In genomic region chr3:107466577-107466976, GRCm38 (mm10) we compare ENCODE assay signal across 9 mouse cellular contexts. TPM values are rescaled to one million over a fixed set of nuclear protein-coding genes. Genes with fewer than 3 reads are reported as not detected.
DNase-seq lines count a peak whose midpoint lies in the region; ATAC-seq and TF ChIP-seq lines count a peak whose summit lies in the region.
"Had no signal": no experiment of that assay in that cellular context is flagged by ENCODE, and none has a peak within 500 bp of the region (broad histone marks: within the 10 kb centered on the region; RNA-seq: fewer than 3 reads in every experiment).

No protein-coding gene starts in this region.

- H3K9me3 ChIP-seq in forebrain, embryonic 14.5 days (replicated peaks; ENCODE audit: control insufficient read depth, low read length), result no peaks in the 10 kb centered on the region
- no peaks in the 10 kb centered on the region for H3K9me3 ChIP-seq in liver, postnatal 0 days (ENCODE audit: low read length)

- no peak overlapping the region for H3K27ac ChIP-seq in testis, adult 2 months (ENCODE audit: control insufficient read depth, insufficient read depth, low read depth, low read length)
- no peak overlapping the region for H3K27ac ChIP-seq in forebrain, embryonic 14.5 days (ENCODE audit: low read depth, low read length)
- no peak overlapping the region for H3K27ac ChIP-seq in liver, postnatal 0 days (ENCODE audit: low read depth)

- no peak overlapping the region for H3K4me3 ChIP-seq in testis, adult 2 months (ENCODE audit: control insufficient read depth, low read depth, low read length)
- no peak overlapping the region for H3K4me3 ChIP-seq in forebrain, embryonic 14.5 days (ENCODE audit: low read depth, low read length)
- no peak overlapping the region for H3K4me3 ChIP-seq in liver, postnatal 0 days (ENCODE audit: low read depth, low read length)
- H3K4me3 ChIP-seq: myocyte had no signal

- TF ChIP-seq POLR2A in testis, adult 2 months (IDR thresholded peaks at IDR 0.05; ENCODE audit: control insufficient read depth, low read depth, low read length), result no peak

- no peaks in the 10 kb centered on the region for H3K27me3 ChIP-seq in testis, adult 2 months (ENCODE audit: control insufficient read depth, insufficient read depth, low read length)
- peaks cover 5% of the 10 kb centered on the region for H3K27me3 ChIP-seq in forebrain, embryonic 14.5 days (replicated peaks; ENCODE audit: control insufficient read depth, insufficient read depth, low read length)
- H3K27me3 ChIP-seq in liver, postnatal 0 days (ENCODE audit: insufficient read depth, low read length), result peaks cover 20% of the 10 kb centered on the region

- WGBS in forebrain, embryonic 14.5 days, result 8% methylated on average over 6 of the region's 6 CpGs
- 5% methylated on average over 6 of the region's 6 CpGs for WGBS in liver, postnatal 0 days (ENCODE audit: insufficient replicate concordance)

- no peaks in the 10 kb centered on the region for H3K4me1 ChIP-seq in testis, adult 2 months (ENCODE audit: control insufficient read depth, insufficient read depth, low read length)
- H3K4me1 ChIP-seq in forebrain, embryonic 14.5 days (ENCODE audit: control insufficient read depth, insufficient read depth, low read length), result no peaks in the 10 kb centered on the region
- no peaks in the 10 kb centered on the region for H3K4me1 ChIP-seq in liver, postnatal 0 days (ENCODE audit: insufficient read depth)

- no peak overlapping the region for H3K9ac ChIP-seq in forebrain, embryonic 14.5 days (ENCODE audit: low read length)
- H3K9ac ChIP-seq in liver, postnatal 0 days (replicated peaks), result no peak overlapping the region

- no peak for DNase-seq in testis, postnatal 14 days (ENCODE audit: low spot score)
- DNase-seq in c-Kit-positive CD71-positive TER-119-positive erythroid progenitor cells, embryonic 14.5 days (ENCODE audit: low spot score), result peak; percentile 13
- peak; percentile 84 for DNase-seq in forebrain, embryonic 14.5 days (ENCODE audit: low spot score)
- DNase-seq in induced T-regulatory cell, adult 2 months (ENCODE audit: low read depth), result peak; percentile 77
- DNase-seq in liver, postnatal 0 days, result peak; percentile 66
- peak; percentile 69 for DNase-seq in ovary, postnatal 36 days (ENCODE audit: low spot score)
- DNase-seq in urinary bladder, postnatal 25 days (ENCODE audit: low spot score), result peak; percentile 65

- no peaks in the 10 kb centered on the region for H3K36me3 ChIP-seq in testis, adult 2 months (ENCODE audit: control insufficient read depth, insufficient read depth, low read length)
- no peaks in the 10 kb centered on the region for H3K36me3 ChIP-seq in forebrain, embryonic 14.5 days (ENCODE audit: control insufficient read depth, insufficient read depth, low read length)
- H3K36me3 ChIP-seq in liver, postnatal 0 days (replicated peaks; ENCODE audit: insufficient read depth, low read length), result no peaks in the 10 kb centered on the region

- ATAC-seq in forebrain, embryonic 14.5 days, result peak; percentile 74
- no peak for ATAC-seq in liver, postnatal 0 days

- peak; percentile 68; the same call in 1 of the 2 replicates for TF ChIP-seq CTCF in testis, adult 2 months (IDR thresholded peaks at IDR 0.05; ENCODE audit: control insufficient read depth, insufficient read depth, insufficient replicate concordance, low read depth, low read length)
- peak; percentile 82 for TF ChIP-seq CTCF in liver, postnatal 0 days (IDR thresholded peaks at IDR 0.05; ENCODE audit: low read depth)

- H3K4me2 ChIP-seq in forebrain, embryonic 14.5 days (ENCODE audit: low read length), result no peak overlapping the region
- no peak overlapping the region for H3K4me2 ChIP-seq in liver, postnatal 0 days (ENCODE audit: low read depth, low read length)

- TF ChIP-seq EP300 in liver, postnatal 0 days (IDR thresholded peaks at IDR 0.05; ENCODE audit: low read depth), result no peak

RNA-seq across cellular contexts. Expression of gene Kcnc4, which starts 7.2 kb away (rescaled TPM):
- polyA plus RNA-seq in testis, adult 2 months (2012; rRNA removed), result 0.07 and 1.8 TPM in 2 replicates
- 1.4 and 1.8 TPM in 2 replicates for polyA plus RNA-seq in forebrain, embryonic 14.5 days (2014; fragmentation: Nextera tagmentation; extraction: Ambion mirVana)
- not detected in 2 replicates for polyA plus RNA-seq in liver, postnatal 0 days (2015; fragmentation: Nextera tagmentation; extraction: Ambion mirVana)
- polyA plus RNA-seq: myocyte had no signal

RNA-seq across cellular contexts. Expression of gene Slc6a17, which starts 51.2 kb away (rescaled TPM):
- polyA plus RNA-seq in testis, adult 2 months (2012; rRNA removed), result 0.88 and 1.00 TPM in 2 replicates
- polyA plus RNA-seq in forebrain, embryonic 14.5 days (2014; fragmentation: Nextera tagmentation; extraction: Ambion mirVana), result 12.8 and 15.4 TPM in 2 replicates
- polyA plus RNA-seq in liver, postnatal 0 days (2015; fragmentation: Nextera tagmentation; extraction: Ambion mirVana), result 0.02 and 0.08 TPM in 2 replicates
